Mouse (Mus musculus) liver, postnatal 0 days (tissue): ENCODE results near the gene Cldn10.

ENCODE experiments used
- CTCF ChIP-seq: sonication (generic); IDR thresholded peaks from 2 replicates; pipeline ENCODE4 v1.5.1; 2016; ENCODE audit warnings: antibody characterized with exemption, low read depth
- EP300 ChIP-seq: IDR thresholded peaks from 2 replicates; pipeline ENCODE4 v1.6.1; 2016; ENCODE audit warnings: antibody characterized with exemption, low read depth, mild to moderate bottlenecking

GRCm38 (mm10) chr14:118910332-118911222 lies 122.9 kb downstream of the Cldn10 start:
- TF ChIP-seq CTCF (peak; percentile 83), EP300 (no peak)
